Mouse (Mus musculus) mature B cell (primary cell): ENCODE data around the gene Ssr2.
"Not testable (repeated sequence)": the region's sequence is repeated elsewhere in the genome, so short reads cannot be mapped to it uniquely, and the experiment has no call there.

Experiments used
- in situ Hi-C: fragments of 300-500 bp; cut with MboI; formaldehyde crosslinking; loops from 2 replicates; pipeline ENCODE4 v1.14.3; 2019

Gene Ssr2

DNA sequence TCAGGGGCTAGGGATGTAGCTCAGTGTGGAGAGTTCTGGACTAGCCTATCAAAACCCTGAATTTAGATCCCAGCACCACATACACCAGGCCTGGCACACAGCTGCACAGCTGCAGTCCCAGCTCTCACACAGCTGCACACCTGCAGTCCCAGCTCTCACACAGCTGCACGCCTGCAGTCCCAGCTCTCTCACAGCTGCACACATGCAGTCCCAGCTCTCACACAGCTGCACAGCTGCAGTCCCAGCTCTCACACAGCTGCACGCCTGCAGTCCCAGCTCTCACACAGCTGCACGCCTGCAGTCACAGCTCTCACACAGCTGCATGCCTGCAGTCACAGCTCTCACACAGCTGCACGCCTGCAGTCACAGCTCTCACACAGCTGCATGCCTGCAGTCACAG is 20.9 kb downstream of the Ssr2 start:
- in situ Hi-C loops: not testable (repeated sequence)

DNA sequence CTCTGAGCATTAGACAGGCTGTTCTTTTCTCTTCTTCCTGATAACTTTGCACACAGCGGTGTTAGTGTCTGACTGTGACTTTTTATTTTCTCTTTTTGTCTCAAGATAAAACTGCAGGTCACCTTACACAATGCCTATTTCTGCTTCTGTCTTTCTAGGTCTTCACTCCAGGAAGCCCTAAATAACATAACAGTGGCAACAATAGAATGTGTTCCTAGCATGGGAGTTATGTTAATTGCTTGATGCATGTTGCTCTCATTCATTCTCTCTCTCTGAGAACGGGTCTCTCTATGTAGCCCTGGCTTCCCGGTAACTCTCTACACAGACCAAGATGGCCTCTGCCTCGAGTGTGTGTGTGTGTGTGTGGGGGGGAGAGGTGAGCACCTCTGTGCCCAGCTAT is 26.8 kb downstream of the Ssr2 start:
- in situ Hi-C loops: no loop called here

DNA sequence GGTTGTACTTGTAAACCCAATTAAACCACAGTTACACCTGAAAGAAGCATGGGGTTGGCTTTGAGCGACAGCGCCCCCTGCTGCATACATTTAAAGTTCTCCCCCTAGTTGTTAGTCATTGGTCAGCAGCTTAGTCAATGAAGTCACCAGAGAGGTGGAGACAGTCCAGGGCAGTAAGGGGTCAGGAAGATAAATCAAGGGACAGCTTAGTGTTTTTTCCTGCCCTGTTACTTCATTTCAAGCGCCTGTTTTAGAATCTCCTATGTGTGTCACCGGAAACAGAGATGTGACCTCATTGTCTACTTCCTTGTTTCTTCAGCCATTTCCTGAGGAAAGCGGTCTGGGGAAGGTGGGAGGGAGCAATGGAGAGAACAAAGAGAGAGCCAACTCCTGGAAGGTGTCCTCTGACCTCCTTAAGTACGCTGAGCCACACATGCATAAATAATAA is 28.1 kb downstream of the Ssr2 start:
- in situ Hi-C loops: no loop called here

DNA sequence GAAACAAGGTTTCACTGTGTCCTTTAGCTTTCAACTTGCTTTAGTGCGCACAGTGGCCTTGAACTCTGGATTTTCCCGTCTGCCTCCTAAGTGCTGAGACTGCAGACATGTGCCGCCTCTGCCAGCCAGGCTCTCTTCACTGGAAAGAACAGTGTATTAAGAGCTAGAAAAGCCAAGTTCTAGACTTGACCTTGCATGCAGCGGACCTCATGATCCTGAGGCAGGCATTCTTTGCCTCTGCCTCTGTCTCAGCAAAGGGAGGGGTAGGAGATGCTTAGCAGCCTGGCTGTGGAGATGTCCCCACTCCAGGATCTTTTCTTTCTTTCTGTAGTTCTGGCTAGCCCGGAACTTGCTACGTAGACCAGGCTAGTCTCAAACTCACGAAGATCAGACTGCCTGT is 29.2 kb downstream of the Ssr2 start:
- in situ Hi-C loops: loop anchor here (5.0 kb wide), 1 partner anchor 37 kb away; no protein-coding TSS in a partner anchor

DNA sequence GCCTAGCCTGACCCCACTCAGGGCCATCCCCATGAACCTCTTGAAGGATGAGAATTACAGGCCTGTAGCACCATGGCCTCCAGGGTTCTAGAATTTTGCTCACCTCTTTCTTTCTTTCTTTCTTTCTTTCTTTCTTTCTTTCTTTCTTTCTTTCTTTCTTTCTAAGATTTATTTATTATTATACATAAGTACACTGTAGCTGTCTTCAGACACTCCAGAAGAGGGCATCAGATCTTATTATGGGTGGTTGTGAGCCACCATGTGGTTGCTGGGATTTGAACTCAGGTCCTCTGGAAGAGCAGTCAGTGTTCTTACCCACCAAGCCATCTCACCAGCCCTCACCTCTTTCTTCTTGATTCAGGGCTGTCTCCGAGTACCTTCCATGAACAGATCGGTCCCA is 30.0 kb downstream of the Ssr2 start, which contains the start of gene Arhgef2:
TSS of gene Arhgef2 (plus strand) at position 301 of the 400 bp plus-strand sequence.
- in situ Hi-C loops: loop anchor here (5.0 kb wide), 1 partner anchor 37 kb away; no protein-coding TSS in a partner anchor

DNA sequence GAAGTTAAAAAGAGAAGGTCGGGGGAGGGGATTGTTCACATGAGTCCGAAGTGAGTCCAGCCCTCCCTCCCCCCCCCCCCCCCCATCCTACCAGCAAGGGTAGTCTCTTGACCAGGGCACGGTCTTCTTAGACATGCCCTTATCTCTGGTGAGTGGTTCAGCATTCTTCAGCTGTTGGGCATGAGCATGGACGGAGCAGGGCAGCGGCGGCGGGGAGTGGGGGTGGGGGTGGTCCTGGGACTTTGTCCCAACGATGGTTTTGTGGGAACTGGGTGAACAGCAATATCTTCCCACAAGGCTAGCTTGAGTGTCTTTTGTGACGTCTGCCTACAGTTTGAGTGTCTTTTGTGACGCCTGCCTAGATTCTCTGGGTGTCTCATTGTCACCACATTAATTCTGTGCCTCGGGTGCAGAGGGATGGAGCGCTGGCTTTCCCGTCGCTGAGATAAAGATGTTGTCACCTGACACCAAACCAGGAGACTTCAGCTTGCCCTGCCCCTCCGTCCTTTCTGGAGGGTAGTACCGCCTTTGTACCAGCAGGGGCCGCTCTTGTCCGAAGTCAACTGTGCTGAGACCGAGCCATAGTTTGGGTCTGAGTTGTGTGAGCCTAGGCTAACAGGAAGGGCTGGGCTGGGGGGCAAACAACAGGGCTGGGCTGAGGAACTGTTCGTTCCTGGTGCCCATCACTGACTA is 31.5 kb downstream of the Ssr2 start:
- in situ Hi-C loops: loop anchor here (5.0 kb wide), 1 partner anchor 35 kb away; no protein-coding TSS in a partner anchor

DNA sequence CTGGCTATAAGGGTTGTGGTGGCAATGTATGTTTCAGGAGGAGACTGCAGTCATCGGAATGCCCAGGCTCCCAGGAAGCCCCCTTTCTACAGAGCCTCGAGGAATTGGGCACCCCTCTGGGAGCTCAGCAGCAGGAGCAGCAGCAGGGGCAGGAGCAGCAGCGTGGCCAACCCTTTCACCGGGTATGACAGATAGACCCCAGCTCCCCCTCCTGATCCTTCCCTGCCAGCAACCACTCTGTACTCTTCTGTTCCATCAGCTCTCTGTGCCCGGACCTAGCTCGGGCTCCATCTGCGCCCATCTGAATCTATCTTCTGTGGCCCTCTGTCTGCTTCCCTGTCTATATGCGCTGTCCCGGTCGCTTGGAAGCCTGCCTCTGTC is 32.1 kb downstream of the Ssr2 start:
- in situ Hi-C loops: loop anchor here (5.0 kb wide), 1 partner anchor 35 kb away; no protein-coding TSS in a partner anchor

DNA sequence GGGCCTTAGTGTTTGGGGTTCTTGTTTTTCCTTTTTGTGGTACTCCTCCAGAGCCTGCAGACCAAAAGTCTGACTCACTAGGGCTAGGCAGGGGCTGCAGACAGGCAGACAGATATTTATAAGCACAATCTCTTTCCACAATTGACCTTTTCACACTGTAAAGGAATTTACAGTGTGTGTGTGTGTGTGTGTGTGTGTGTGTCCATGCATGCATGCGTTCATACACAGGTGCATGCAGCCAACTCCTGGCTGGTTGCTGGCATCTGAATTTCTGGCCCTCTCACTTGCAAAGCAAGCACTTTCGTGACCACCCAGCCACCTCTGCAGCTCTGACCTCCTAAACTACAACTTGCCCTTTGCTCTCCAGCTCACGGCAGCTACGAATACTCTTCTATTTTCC is 33.4 kb downstream of the Ssr2 start:
- in situ Hi-C loops: loop anchor here (5.0 kb wide), 1 partner anchor 33 kb away; no protein-coding TSS in a partner anchor

DNA sequence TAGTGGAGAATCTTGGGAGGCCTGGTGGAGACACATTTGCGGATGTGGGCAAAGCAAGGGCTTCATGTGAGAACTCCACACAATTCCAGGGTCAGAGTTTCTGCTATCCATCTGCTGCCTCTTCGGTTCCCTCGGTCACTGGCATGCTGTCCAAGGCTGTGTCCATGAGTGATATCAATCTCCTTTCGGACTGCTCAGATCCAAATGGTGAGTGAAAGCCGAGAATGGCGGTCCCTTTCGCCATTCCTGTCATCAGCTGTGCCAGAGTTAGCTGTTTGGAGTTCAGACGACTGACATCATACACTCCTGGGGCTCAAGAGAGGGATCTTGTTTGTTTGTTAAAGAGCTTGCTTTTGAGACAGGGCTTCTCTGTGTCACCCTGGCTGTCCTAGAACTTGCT is 38.7 kb downstream of the Ssr2 start:
- in situ Hi-C loops: no loop called here

DNA sequence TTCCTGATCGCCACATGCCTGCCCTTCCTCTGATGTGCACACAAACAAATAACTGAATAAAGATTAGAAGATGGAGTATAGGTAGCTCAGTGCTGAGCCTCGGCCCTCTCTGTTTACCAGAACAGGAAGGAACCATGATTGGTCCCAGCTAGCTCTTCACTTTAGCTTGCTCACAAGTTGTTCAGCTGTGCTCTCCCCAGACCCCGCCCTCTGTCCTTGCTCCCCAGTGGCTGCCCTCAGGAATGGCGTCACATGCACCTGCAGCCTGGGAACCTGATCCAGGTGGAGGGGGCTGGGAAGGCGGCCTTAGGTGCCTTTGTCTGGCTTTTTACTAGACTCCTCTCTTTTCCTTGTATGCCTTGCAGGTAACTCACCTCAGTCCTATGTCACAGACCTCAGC is 39.4 kb downstream of the Ssr2 start:
- in situ Hi-C loops: no loop called here

DNA sequence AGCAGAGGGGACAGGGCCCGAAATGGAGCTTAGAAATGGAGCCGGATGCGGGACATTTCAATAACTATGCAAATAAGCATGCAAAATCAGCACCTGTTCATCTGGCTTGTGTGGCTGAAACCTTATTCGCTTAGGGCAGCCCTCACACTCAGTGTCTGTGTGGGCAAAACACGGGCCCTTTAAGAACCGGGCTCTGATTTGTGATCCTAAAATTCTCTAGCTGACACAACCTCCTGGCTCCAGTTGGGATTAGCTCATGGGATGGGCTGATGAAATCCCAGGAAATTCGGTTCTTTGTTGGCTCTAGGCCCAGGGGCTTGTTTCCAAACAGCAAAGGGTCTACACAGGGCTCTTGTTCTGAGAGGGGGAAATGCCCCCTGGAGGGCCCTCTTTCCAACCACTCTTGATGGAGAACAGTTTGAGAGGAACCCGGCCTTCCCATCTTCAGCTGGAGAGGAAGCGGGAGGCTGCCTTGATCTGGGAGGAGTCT is 40.3 kb downstream of the Ssr2 start:
- in situ Hi-C loops: no loop called here

DNA sequence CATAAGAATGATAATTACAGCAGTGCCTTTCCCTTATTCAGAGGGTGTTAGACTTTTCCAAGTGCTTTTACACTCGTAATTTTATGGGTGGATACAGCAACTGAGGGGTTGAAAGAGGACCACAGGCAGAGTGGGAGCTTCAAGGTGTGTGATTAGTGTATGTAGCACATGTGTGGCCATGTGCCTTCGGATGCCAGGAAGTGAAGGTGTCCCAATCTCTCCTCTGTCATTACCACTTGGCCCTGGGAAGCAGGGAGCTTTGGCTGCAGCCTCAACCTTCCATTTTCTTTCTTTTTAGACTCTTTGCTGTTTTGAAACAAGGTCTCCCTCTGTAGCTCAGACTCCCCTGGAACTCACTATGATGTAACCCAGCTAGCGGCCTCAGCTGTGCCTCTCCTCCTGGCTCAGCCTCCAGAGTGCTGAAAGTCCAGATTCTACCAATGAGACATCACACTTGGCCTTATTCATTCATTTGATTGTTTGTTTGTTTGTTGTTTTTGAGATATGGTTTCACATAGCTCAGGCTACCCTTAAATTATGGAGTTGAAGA is 41.4 kb downstream of the Ssr2 start:
- in situ Hi-C loops: no loop called here

DNA sequence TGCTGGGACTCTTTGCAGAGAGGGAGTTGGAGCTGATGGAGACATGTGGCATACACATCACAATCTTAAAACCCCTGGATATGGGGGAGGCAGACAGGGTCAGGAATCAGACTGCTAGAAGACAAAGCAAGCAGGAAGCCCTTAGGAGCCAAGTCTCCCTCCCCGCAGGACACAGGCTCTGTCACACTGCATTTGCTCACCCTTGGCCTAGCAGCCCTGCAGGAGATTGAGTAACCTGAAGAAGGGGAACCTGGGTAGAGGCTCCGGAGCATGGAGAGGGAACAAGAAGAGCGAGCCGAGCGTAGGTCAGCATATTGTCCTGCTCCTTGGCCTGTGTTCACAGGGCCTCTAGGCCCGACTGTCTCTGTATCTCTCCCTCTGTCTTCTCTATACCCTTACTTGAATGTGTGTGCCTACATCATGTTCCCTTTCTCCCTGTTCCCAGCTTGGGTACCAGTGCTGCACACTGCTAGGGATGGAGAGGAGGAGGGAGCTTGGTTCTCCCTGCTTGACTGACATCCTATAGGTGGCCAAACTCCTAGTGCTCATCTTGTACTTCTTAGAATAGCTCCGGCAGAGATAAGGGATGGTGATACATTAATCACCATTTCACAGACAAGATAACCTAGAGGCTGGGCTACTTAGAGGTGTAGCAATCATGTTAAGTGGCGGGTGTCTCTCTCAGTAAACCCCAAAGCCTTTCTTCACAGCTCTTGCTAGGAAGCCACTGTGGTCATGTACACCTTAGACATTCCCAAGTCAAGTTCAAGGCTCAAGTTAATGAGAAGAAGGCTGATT is 42.6 kb downstream of the Ssr2 start:
- in situ Hi-C loops: no loop called here

DNA sequence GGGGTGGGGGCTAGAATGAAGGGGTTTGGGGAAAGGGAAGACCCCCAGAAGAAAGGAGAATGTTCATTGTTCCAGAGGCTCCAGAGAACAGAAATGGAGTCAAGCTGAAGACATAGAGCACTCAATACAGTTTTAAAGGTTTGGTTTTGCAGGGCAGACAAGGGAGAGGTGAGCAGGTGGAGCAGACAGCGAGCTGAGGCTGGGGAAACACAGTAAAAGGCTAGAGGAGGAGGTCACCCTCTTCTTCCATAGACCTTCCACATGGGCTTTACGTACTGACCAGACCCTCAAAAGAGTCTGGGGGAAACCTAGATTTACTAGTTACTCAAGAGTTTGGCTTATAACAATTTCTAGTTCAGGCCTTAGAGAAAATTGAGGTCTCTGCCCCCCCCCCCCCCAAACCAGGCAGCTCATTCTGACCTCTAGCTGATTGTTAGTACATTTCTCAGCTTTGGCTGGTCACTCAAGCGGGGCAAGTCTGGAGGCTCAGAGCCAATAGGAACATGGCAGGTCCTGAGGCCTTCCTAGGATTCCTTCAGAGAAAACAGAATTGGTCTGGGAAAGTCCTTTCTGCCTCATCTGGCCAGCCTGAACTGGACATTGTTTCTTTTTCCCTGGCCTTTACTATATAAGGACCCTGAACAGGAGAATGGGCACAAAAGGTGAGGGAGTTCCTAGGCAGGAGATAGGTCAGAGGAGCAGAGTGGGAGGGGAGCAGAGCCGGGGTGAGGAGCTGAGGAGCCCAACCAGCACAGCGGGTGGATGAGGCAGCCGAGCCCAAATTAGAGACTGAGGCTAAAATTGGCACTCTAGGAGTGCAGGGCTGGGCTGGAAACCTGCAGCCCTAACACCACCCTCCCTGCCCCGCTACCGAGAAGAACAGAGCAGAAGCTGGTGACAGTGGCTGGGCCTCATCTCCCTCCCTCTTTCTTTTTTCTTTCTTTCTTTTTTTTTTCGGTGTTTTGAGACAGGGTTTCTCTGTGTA is 43.7 kb downstream of the Ssr2 start:
- in situ Hi-C loops: no loop called here

DNA sequence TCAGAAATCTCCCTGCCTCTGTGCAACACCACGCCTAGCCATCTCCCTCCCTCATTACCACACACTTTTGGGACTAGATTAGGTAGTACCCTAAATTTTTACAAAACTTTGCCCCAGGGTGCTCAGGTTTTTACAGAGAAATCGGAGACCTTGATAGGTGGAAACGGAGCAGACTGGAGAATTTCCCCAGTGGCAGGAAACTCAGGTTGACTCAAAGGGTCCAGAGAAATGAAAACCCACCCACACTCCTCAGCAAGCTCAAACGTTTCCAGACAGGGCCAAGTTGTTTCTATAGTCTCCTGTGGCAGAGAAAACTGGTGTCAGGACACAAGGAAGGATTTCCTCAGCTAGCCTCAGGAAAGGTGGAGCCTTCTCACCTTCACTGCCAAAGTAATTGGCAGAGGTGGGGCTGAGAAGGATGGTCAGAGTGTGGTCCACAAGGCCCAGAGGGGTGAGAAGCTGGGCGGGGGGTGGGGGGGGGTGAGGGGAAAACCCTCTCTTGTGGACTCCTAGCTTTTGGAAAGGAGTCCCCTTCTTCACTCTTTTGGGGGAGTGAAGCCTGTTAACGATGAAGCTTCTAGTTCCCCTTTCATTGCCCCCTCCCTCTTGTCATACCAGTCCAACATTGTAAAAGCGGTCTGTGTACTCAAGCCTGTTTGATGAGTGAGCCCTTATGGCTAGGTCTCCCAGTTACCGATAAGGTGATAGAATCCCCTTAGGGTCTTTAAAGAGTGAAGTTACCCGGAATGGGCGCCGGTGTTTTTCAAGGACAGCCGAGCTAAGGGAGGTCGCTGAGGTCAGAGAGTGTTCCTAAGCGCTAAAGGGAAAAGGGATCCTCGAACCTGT is 44.7 kb downstream of the Ssr2 start:
- in situ Hi-C loops: no loop called here

DNA sequence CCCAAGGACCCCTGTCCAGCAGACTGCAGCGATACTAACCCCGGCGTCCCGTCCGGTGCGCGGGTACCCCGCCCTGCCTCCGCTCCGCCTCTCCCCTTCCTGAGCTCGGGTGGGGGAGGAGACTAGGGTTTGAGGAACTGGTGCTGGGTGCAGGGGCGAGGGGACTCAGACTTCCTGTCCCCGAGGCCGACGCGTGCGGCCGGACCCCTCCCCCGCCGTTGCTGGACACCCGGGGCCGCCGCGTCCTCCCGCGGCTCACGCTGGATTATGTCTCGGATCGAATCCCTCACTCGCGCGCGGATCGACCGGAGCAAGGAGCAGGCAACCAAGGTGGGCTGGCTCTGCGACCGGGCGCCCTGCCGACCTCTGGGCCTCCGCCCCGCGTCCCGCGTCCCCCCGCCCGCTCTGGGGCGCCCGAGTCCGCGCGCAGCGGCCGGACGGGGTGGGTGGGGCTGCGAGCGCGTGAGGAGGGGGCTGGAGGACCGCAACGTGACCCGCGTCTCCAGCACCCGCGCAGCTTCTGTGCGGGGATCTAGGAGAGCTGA is 45.4 kb downstream of the Ssr2 start:
- in situ Hi-C loops: no loop called here

DNA sequence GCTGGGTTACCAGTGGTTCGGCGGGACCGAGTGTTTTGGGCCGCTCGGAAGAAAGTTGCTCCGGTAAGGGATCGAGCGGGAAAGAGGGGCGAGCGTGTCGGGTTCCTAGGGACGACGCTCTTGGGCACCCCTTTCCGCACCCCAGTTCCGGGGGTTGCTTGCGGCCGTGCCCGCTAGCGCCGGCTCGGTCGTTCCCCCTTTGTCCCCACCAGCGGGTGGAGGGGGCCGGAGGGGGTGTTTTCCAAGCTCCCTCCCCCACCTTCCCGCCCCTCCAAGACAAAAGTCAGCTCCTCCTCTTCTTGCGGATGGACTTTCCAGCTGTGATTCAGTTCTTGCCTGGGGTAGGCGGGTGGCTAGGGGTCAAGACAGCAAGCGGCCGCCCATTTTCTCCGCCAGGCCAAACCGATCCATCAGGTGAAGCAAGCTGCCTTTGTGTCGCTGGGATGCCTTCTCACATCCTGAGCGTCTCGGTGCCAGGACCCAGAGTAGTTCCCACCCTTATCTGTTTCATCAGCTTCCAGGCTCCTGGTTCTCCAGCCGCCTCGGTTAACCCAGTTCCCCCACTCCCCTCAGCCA is 45.9 kb downstream of the Ssr2 start:
- in situ Hi-C loops: no loop called here

DNA sequence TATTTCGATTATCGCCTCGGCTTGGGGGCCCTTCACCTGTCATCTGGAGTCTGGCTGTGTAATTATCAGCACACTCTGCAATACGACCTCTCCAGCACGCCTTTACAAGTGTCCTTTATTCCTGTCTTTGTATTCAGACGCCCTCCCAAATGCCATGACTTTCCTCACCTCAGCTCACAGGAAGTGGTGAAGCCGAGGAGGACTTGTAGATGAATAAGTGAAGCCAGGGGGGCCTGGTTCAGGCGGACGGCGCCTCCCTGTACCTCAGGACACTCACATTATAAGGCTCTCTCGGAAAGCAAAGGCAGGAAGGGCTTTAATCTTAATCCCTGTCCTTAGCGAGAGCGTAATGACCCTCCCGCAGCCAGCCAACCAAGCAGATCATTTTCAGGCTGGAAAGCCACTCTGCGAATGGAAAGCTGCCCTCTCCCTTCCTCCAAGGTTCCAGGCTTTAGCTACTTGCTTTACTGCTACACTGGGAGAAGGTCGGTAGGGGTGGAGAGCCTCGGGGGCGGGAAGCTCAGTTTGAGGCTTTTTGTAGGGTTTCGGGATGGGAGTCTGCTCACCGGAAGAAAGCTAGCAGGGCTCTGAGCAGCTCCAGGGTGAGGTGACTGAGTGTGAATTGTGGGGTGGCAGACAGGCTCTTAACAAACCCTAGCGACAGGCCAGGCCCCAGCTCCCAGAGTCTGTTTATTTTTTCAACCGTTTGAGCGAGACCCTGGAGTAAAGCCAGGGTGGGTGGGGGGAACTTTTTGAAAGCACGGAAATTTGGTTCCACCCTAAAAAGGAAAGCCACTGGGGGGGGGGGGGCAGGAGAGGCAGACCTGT is 46.7 kb downstream of the Ssr2 start:
- in situ Hi-C loops: no loop called here

DNA sequence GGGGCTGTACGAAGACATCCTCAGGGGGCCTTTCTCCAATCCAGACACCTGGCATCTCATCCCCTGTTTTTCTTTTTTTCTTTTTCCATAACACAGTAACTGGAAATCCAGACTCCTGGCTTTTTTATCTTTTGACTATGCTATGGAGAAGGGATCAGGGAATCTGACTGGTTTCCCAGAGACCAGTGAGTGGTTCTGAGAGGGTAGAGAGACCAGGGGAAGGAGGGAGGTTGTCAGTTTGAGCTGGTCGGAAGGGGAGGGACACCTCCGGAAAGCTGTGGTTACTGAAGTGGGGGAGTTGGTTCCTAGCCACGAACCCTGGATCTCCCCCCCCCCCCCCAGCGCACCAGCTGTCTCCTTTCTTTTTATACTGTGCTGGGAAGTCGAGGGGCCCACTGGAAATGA is 47.3 kb downstream of the Ssr2 start:
- in situ Hi-C loops: no loop called here
